Mouse (Mus musculus): ENCODE results near the gene Phc1.
A peak's percentile ranks its signal among the peaks of the same experiment; 100 is the strongest.
"Not testable (repeated sequence)": the region's sequence is repeated elsewhere in the genome, so short reads cannot be mapped to it uniquely, and the experiment has no call there.

The Phc1 gene

GRCm38 (mm10) chr6:122340349-122341000 lies at the start of gene Phc1:
TSS of gene Phc1 (minus strand) at chr6:122340561.
- no peak for DNase-seq

DNA sequence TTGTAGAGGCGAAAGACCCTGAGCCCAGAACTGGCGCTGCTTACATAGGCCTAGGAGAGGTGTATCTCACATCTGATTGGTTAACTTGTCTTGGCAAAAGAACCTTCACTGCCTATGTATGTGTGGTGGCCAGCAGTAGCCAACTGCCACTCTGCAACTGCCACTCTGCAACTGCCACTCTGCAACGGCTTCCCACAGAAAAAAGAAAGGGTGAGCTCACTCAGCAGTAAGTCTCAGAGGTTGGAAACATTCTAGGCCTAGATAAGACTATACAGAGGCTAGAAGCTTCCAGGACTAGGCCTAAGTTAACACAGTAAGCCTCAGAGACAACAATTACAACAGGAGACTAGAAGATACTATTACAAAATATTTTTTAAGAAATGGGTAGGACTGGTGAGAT lies 49.6 kb upstream of the Phc1 start:
- DNase-seq = not testable (repeated sequence)

DNA sequence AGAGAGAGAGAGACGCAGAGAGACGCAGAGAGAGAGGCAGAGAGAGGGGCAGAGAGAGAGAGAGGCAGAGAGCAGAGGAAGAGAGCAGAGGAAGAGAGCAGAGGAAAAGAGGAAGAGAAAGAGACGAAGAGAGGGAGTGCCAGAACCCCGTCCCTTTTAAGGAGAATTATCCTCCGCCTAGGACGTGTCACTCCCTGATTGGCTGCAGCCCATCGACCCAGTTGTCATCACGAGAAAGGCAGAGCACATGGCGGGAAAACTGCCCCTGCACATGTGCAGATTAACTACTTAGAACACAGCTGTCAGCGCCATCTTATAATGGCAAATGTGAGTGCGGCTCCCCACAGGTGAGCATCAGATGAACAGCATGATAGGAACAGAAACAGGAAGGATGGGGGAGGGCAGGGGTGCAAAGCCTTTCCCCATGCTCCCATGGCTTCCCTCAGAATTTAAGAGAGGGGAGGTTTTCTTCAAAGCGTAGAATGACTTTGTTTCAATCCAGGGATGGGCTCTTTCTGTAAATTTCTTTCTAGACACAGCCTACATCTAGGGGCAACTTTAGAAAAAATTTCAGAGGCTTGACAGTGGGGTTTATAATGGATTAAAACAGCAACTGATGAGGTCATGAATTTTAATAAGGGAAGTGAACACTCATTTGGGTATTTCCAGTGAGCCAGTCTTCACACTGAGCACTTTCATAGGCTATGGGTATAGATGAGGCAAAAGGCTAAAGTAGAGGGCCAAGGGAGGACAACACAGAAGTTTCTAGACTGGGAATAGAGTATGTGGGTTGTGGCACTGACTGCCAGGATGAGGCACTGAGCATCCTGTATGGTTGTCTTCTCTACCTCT lies 47.0 kb upstream of the Phc1 start:
- not testable (repeated sequence) for DNase-seq

- no peak for DNase-seq
Observed at GRCm38 (mm10) chr6:122385724-122386123, 45.4 kb upstream of the Phc1 start.

DNA sequence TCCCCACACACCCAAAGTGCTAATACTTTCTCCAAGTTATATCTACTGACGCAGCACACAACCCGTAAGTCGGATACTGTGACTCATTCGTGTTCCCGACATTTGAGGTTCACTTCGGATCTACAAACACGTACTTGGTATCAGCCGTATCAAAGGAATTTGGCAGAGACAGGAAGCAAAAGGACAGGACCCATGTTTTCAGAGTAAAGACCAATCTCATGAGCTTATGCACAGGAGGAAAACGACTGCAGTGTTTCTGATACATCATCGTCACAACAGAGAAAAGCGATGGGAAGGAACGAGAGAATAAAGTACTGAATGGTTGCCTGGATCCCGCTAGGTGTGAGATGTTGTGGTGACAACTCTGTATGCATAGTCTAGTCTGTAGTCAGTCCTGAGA lies 44.5 kb upstream of the Phc1 start:
- no peak for DNase-seq

GRCm38 (mm10) chr6:122383211-122383610 lies 42.9 kb upstream of the Phc1 start:
- DNase-seq = no peak

GRCm38 (mm10) chr6:122382046-122382445 lies 41.7 kb upstream of the Phc1 start:
- no peak for DNase-seq

DNA sequence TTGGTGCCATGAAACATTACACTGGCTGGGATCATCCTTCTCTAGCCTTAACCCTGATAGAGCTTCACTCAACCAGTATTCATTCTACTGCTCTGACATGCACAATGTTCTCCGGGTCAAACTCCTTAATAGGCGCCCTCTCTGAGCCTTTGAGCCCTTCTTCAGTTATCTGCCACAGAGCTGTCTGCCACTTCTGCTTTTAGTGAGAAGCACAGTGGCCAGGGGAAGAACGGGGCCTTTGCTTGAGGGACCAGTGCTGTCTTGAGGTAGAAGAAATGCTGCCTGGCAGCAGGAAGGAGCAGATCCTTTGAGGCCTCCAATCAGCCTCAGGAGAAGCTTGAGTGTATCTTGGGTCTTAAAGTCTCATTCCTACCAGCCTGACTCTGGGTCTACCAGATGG lies 27.9 kb upstream of the Phc1 start:
- no peak for DNase-seq

- DNase-seq = no peak
Observed at GRCm38 (mm10) chr6:122366976-122367375, 26.6 kb upstream of the Phc1 start.

DNA sequence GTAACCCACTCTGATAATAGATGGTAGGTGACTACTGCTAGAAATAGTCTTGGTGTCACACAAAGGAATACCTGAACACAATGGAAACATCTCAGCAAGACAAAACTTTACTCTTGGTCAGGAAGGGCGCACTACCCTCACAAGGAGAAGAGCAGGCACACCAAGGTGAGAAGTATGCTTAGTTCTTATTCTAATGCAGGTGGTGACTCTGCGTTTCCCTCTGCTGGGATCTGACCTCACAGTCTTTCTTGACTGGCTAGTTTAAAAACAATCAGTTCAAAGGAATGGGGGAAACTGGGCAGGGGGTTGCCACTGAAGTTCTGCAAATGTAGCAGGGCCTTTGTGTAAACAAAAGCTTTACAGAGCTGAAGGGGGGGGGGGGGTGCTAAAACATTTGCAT lies 25.9 kb upstream of the Phc1 start:
- no peak for DNase-seq

DNA sequence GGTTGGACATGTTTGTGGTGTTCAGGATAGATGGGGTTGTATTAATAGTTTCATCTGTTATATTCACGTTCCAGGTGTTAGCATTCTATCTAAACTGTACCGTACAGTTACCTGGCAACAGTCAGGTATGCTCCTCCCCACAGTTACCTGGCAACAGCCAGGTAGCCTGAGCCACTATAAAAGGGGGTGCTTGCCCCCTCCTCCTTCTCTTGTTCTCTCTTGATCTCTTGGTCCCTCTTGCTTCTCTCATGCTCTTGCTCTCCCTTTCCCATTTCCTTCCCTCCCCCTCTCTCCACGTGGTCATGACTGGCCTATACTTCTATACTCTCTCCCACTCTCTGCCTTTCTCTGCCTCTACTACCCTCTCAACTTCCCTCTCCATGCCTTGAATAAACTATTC lies 25.3 kb upstream of the Phc1 start:
- DNase-seq = no peak

- DNase-seq = no peak
Observed at GRCm38 (mm10) chr6:122357089-122357488, 16.7 kb upstream of the Phc1 start.

- DNase-seq = no peak
Observed at GRCm38 (mm10) chr6:122355909-122356308, 15.5 kb upstream of the Phc1 start.

- DNase-seq = not testable (repeated sequence)
Observed at GRCm38 (mm10) chr6:122347326-122347725, 7.0 kb upstream of the Phc1 start.

GRCm38 (mm10) chr6:122346399-122346798 lies 6.0 kb upstream of the Phc1 start:
- no peak for DNase-seq

GRCm38 (mm10) chr6:122345731-122346130 lies 5.4 kb upstream of the Phc1 start:
- DNase-seq = no peak

DNA sequence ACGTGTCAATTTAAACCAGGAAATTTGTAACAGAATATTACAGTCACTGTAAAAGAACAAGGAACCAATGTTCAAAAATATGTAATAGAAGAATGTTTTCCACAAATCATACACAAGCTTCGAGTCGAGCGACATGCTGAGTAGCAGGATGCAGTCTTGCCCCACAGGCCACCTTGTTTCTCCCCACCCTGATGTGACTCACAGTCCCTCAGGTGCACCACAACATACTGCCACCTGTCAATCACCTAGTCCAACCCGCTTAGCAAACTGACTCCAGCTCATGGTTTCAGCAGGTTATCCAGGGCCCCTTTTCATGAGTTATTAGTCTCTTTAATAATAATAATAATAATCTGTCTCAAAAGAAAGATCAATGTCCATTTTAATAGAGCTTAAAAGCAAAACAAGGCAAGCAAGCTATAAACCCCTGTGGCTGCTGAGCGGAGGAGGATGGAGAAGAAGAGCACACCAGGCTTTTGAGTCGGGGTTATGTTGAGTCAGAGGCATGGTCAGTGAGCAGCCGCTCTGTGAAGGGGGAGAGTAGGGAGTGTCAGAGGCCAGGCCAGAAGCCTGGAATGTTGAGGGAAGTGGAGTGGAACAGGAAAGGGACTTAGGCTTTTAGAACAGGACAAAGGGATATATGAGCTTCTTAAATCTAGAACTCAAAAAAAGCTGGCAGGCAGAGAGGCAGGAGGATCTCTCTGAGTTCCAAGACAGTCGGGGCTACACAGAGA lies 4.2 kb upstream of the Phc1 start:
- no peak for DNase-seq

- DNase-seq = no peak
Observed at GRCm38 (mm10) chr6:122343719-122344118, 3.4 kb upstream of the Phc1 start.

DNA sequence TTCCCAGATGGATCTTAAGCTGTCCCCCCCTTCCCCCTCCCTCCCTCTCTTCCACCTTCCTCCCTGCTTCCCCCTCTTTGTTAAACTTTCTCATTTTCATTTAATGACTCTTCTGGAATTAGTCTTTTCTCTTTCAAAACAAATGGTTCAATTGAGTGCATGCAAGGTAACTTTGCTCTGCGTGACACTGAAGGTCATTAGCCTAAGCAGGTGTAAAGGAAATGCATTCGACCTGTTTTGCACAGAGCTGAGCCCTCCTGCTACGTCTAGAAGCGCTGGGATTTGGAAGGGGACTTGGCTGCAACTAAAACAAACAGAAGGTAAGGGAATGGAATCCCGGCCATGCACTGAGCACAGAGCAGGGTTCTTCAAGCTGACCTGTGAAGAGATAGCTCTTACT lies 1.8 kb upstream of the Phc1 start:
- no peak for DNase-seq

DNA sequence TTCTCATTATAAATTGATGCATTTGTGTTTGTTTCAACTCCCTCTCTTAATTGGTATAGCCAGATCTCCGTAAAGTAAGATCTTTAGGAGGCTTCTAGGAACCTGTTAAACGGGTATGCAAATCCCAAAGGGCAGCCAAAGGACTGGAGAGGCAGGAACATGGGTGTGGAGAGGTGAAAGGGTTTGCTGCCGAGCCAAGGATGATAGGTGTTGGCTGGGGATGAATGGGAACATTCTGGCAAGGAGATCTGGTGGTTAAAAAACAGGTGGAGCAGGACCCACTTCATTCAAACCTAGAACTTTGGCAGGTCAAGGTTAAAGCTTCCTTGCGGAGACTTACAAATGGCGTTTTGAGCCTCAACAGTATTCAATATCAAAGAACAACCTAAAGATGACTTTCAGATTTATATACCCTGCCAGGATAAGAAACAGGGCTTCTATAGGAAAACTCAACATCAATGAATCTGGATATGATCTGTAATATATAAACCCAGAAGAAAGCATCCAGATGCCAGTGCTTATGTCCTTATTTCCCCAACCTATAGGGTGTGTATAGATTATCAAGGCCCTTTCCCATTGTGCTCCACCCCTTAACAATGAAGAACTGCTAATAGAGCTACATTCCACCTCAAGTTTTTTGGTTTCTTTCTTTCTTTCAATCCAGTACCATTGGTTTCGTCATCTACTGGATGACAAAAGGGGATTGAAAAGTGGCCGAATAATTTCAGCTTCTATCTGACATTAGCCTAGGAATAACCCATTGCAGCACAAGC lies 863 bp upstream of the Phc1 start:
- DNase-seq = no peak

- DNase-seq = peak; percentile 87 to 93
Observed at GRCm38 (mm10) chr6:122339648-122340341, 566 bp downstream of the Phc1 start.

DNA sequence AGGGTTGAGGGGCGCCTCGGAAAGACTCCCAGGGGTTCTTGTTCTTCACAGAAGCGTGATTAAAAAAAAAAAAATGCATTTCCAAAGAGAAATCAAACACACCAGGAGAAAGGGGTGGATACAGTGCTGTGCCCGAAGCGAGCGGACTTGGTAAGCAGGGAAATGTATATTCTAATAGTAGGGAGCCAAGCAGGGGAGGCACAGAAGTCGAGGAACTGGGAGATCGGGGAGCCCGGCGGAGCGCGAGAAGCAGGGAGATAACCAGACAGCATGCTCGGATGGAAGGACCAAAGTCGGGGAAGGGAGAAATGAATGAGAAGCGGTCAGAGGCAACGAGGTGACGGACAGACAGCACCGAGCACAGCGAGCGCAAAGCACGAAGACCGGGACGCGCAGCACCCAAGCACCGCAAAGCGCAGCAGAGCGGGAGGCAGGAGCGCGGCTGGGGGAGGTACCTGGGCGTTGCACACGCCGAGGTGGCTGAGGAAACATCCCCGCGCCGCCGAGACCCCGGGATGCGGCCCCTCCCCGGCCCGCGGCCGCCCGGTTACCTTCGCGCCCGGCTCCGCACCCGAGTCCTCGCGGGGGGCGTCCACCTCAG lies 1.2 kb downstream of the Phc1 start:
- peak; percentile 74 to 78 for DNase-seq
